Mouse (Mus musculus) spleen, adult 2 months (tissue): Measurements from ENCODE around the gene Rps3.

ENCODE experiments used
- CTCF ChIP-seq: fragments of 200-500 bp; IDR thresholded peaks from 2 replicates; pipeline ENCODE4 v1.5.1; 2011; ENCODE audit warnings: mild to moderate bottlenecking, inconsistent platforms; ENCODE audit not compliant: insufficient read depth, insufficient read length, insufficient replicate concordance; ENCODE audit errors: extremely low read depth
- POLR2A ChIP-seq: fragments of 200-500 bp; IDR thresholded peaks from 2 replicates; pipeline ENCODE4 v1.6.1; 2011; ENCODE audit warnings: low read depth, low read length, inconsistent platforms

DNA sequence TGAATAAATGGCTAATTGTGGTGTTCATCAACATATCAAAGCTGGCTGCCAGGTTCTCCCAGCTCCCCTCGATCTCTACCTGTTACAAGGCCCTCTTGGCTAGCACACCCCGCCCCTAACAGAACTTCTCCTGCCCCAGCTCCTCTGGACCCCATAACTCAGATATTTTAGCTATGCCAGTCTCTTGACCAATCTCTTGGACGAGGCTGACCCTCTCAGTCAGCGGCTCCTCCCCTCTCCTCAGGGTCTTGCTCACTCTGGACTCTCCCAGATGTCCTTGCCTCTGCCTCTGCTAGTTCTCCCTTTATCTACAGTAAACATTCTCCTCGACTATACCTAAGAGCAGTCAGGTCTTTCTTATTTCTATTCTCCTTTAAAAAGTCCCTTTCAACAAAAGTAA, 17.1 kb upstream of the Rps3 start:
- no peak for TF ChIP-seq CTCF
- TF ChIP-seq POLR2A, result no peak
